Mouse (Mus musculus) CH12.LX (cell line): ENCODE data around the gene Uts2r.

Source experiments
- CHD2 ChIP-seq: IDR thresholded peaks from 2 replicates; pipeline ENCODE4 v1.6.1; 2011; ENCODE audit warnings: low read length, improper control_type of control experiment
- CTCF ChIP-seq, 2 experiments: IDR thresholded peaks in 1 of 2; conservative IDR thresholded peaks in 1 of 2; 2 replicates each; pipeline ENCODE4 v1.5.1; 2011 to 2012; ENCODE audit warnings: low read depth in 2 of 2, low read length in 2 of 2, improper control_type of control experiment in 1 of 2, inconsistent platforms in 1 of 2, mild to moderate bottlenecking in 1 of 2, moderate library complexity in 1 of 2
- E2F4 ChIP-seq: IDR thresholded peaks from 2 replicates; pipeline ENCODE4 v1.6.1; 2011; ENCODE audit warnings: low read depth, low read length, improper control_type of control experiment; ENCODE audit not compliant: insufficient replicate concordance
- GABPA ChIP-seq: IDR thresholded peaks from 2 replicates; pipeline ENCODE4 v1.6.1; 2012; ENCODE audit warnings: low read depth, low read length, improper control_type of control experiment, inconsistent platforms; ENCODE audit not compliant: insufficient replicate concordance
- JUN ChIP-seq: IDR thresholded peaks from 2 replicates; pipeline ENCODE4 v1.6.1; 2011; ENCODE audit warnings: low read depth, mild to moderate bottlenecking, low read length, improper control_type of control experiment, moderate library complexity; ENCODE audit not compliant: insufficient read depth
- JUND ChIP-seq: conservative IDR thresholded peaks from 2 replicates; pipeline ENCODE4 v1.6.1; 2011; ENCODE audit warnings: low read depth, low read length, improper control_type of control experiment
- PAX5 ChIP-seq: IDR thresholded peaks from 2 replicates; pipeline ENCODE4 v1.6.1; 2012; ENCODE audit warnings: low read length, inconsistent platforms, mixed read lengths
- POLR2A ChIP-seq: IDR thresholded peaks from 2 replicates; pipeline ENCODE4 v1.6.1; 2011; ENCODE audit warnings: low read depth, mild to moderate bottlenecking, improper control_type of control experiment, low read length
- TCF12 ChIP-seq: IDR thresholded peaks from 2 replicates; pipeline ENCODE4 v1.6.1; 2014; ENCODE audit warnings: low read depth, mild to moderate bottlenecking, inconsistent platforms, low read length, improper control_type of control experiment
- UBTF ChIP-seq: IDR thresholded peaks from 2 replicates; pipeline ENCODE4 v1.6.1; 2012; ENCODE audit warnings: low read depth, mild to moderate bottlenecking, inconsistent platforms, low read length, improper control_type of control experiment, moderate library complexity
- USF1 ChIP-seq: IDR thresholded peaks from 2 replicates; pipeline ENCODE4 v1.6.1; 2014; ENCODE audit warnings: low read depth, mild to moderate bottlenecking, inconsistent platforms, low read length, improper control_type of control experiment
- ZNF384 ChIP-seq: IDR thresholded peaks from 2 replicates; pipeline ENCODE4 v1.6.1; 2012; ENCODE audit warnings: low read depth, low read length, improper control_type of control experiment, inconsistent platforms

- TF ChIP-seq CTCF (conservative IDR thresholded peaks at IDR 0.05 in 1 of 2, IDR thresholded peaks at IDR 0.05 in 1 of 2; ENCODE audit: low read depth in 2 of 2, low read length in 2 of 2): peak in 1 of 2 experiments; percentile 25; a peak in 1 of 4 replicates
- TF ChIP-seq E2F4: no peak
- TF ChIP-seq POLR2A: no peak
- TF ChIP-seq PAX5: no peak
- TF ChIP-seq JUND: no peak
- no peak for TF ChIP-seq USF1
- no peak for TF ChIP-seq UBTF
- TF ChIP-seq CHD2: no peak
- no peak for TF ChIP-seq TCF12
- TF ChIP-seq JUN: no peak
- TF ChIP-seq ZNF384: no peak
- TF ChIP-seq GABPA: no peak
Measured at GRCm38 (mm10) chr11:121118106-121118505, 42.0 kb upstream of the Uts2r start.
